Mouse (Mus musculus) erythroid progenitor cell, adult 5-6 weeks (primary cell): ENCODE data around the gene Mctp2. TPM values are rescaled to one million over a fixed set of nuclear protein-coding genes. Genes with fewer than 3 reads are reported as not detected.

Source experiments
- ATAC-seq: replicated peaks from 2 replicates; pipeline ENCODE4 v1.8.0; 2016; ENCODE audit warnings: moderate number of reproducible peaks, mild to moderate bottlenecking, moderate TSS enrichment, inconsistent platforms; ENCODE audit not compliant: poor library complexity, low FRiP score, severe bottlenecking
- total RNA-seq, 2 experiments: library from RNA; stranded (forward) in 1 of 2; stranded (reverse) in 1 of 2; fragments of 150-400 nt in 1 of 2; fragments of 186-747, 209-891 nt in 1 of 2; gene quantifications; 2 replicates each; pipeline versions ENCODE4 v1.2.3 to v1.2.4; 2015 to 2017; ENCODE audit warnings: low replicate concordance in 2 of 2

Gene Mctp2
- total RNA-seq, 2 experiments from 2014 or later, result 7.1 to 31.8 TPM

GRCm38 (mm10) chr7:72104170-72104569 is 202.2 kb downstream of the Mctp2 start:
- ATAC-seq, result no peak

DNA sequence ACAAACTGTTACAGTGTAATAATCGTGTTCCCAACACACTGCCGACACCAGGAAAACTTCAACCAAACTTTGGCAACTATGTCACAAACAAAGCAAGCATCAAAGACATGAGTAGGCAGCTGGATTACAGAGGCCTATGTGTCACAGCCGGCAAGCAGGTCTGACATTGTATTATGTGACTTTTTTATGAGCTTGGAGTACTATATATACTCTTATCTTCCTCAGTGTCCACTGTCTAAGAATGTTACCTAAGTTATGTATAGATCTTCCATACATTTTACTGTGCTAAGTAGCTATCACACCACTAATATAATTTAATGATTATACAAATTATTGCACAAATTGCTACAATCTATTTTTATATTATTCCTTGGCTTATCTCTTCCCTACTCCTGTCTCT is 202.8 kb downstream of the Mctp2 start:
- ATAC-seq, result no peak

GRCm38 (mm10) chr7:72100683-72101082 is 205.7 kb downstream of the Mctp2 start:
- ATAC-seq, result no peak

DNA sequence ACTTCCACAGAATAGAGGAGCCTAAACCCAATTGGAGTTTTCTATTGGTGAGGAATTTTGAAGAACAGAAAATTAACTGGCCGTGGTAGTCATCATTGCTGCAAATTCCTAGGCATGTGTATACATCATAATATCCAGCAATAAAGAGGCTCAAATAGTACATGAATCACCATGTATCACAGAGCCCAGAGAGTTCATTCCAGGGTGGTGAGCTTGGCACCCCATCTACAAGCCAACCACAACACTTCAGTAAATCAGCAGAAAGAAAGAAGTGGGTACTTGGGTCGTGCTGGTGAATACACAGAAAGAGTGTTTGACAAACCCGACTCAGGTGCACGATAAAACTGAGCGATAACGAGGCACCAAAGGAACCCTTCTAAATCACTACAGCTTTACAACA is 207.8 kb downstream of the Mctp2 start:
- no peak for ATAC-seq

GRCm38 (mm10) chr7:72096973-72097372 is 209.4 kb downstream of the Mctp2 start:
- no peak for ATAC-seq

DNA sequence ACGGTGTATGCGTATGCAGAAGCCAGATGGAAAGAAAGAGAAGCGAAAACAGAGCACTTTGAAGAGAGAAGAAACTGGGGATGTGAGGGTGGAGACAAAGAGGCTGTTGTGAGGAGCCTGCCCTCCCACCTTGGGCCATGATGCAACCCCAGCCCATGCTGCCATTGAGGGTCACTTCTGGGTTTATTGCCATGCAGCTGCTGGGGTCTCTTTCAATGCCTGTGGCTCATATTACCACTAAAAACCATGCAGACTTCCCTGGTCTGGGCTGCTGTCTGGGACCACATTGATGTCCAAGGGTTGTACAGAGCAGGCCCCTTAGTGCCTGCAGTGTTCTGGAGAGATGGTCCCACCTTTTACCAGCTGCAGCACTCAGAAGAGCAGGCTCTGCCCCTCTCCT is 210.0 kb downstream of the Mctp2 start:
- ATAC-seq, result no peak

DNA sequence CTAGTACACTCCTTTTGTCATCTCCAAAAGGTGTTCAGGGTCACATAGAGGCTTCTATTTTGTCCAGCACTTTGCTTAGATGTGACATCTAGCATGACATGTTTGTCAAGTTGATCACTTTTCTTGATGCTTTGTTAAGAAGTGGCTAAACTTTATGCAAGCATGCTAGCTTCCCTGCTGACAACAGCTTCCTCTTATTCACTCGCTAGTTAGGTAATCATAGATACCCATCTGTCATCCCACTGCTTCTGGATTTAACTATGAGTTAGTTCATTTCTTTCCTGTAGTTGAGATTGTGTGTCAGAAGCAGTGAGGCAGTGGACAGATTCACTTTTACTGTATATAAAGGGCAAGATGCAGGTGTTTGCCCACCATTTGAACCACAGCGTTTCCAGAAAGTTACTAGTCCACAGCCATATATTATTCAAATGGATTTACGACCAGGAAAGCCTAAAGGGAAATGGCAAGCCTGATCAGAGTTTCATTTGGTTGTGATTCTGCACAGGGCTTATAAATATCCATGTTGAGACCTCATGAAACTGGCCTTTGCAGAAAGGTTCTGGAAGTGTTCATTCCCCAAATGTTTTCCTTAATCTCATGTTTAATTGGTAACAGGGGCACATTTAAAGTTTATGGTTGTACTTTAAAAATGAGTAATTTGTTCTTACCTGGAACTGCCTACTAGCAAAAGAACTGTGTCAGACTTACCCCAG is 216.8 kb downstream of the Mctp2 start:
- ATAC-seq, result no peak

- ATAC-seq, result no peak
These were observed 225.7 kb downstream of the Mctp2 start for GRCm38 (mm10) chr7:72080705-72081104.

- ATAC-seq, result no peak
These were observed 227.5 kb downstream of the Mctp2 start for GRCm38 (mm10) chr7:72078896-72079295.

GRCm38 (mm10) chr7:72071418-72072184 is 234.8 kb downstream of the Mctp2 start:
- no peak for ATAC-seq

- ATAC-seq, result no peak
These were observed 238.0 kb downstream of the Mctp2 start for GRCm38 (mm10) chr7:72068454-72068853.

DNA sequence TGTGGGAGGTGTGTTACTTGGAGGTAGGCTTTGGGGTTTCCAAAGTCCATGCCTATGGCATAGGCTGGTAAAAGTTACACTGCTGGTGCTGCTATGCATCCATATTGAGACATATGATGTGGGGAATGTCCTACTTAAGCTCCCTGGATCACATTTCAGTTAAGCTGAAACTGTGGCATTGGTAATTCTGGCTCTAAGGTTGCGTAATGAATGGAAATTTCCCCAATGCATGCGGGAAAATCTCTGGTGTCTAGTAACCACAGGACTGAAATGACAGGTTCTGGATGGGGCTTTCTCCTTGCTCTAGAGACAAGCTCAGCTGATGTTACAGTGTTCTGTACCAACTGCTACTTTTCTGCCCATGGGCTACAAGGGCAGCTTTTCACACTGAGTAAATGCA is 240.1 kb downstream of the Mctp2 start:
- ATAC-seq, result no peak

- no peak for ATAC-seq
These were observed 254.6 kb downstream of the Mctp2 start for GRCm38 (mm10) chr7:72051759-72052158.

DNA sequence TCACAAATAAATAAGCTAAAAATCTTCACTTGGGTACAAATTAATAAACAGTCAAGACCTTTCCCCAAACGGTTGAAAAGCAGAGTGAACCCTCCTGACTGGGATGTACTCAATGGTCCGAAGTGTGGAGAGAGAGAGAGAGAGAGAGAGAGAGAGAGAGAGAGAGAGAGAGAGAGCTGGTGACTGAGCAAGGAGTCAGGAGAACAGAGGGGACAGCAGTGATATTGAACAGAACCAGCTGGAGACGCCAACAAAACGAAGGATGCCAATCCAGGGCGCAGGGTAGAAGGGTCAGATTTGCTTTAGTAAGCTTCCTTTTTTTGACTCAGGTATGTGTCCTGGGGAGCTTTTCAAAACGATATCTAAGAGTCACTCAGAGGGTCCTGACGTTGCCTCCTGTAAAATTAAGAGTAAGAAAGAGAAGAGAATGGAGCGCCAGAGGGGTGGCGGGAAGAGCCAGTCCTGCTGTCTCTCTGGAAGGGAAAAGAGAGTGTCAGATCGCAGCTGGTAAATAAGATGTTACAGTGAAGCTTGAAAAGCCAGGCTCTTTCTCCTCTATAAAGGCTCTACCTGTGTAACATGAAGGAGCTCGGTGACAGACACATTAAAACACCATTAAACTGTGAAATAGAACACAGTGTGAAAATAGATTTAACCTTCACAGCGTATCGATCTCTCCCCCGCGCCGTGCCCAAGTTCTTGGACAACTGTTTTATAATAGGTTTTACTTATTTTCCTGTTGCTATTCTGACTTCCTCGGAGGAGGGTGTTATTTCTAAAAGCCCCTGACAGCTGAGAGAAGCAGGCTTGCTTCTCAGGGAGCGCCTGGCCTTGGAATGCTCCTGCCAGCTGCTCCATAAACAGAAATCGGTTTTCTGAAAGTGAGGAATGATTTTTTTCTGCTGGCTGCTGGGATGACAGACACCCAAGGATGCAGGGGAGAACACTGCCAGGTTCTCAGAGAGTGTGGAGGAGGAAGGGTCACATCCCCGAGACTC is 258.5 kb downstream of the Mctp2 start:
- no peak for ATAC-seq
